Mouse (Mus musculus): ENCODE results near the gene Limk2. TPM values are rescaled to one million over a fixed set of nuclear protein-coding genes. Genes with fewer than 3 reads are reported as not detected.

Limk2 gene
- polyA plus RNA-seq, 1 experiment from 2014 or later: 45.5 TPM

- ATAC-seq (ENCODE audit: insufficient number of reproducible peaks, low FRiP score, low TSS enrichment, low read depth): no peak
- Histone ChIP-seq H3K4me3 (ENCODE audit: low read depth, low read length) (no peak overlapping the region), H3K27ac (replicated peaks; ENCODE audit: low read depth, low read length) (no peak overlapping the region), H3K4me1 (ENCODE audit: control insufficient read depth, insufficient read depth, low read length) (no peaks in the 10 kb centered on the region), H3K27me3 (ENCODE audit: control insufficient read depth, insufficient read depth, low read length) (no peaks in the 10 kb centered on the region), H3K9ac (ENCODE audit: low read length) (no peak overlapping the region), H3K4me2 (ENCODE audit: low read depth, severe bottlenecking) (no peak overlapping the region), H3K36me3 (ENCODE audit: control insufficient read depth, insufficient read depth, low read length) (no peaks in the 10 kb centered on the region), H3K9me3 (ENCODE audit: control insufficient read depth, low read length) (no peaks in the 10 kb centered on the region)
- no peak for DNase-seq (ENCODE audit: low spot score)
- WGBS: 84% methylated on average over 6 of the region's 6 CpGs
Observed at GRCm38 (mm10) chr11:3387482-3388196, 21.4 kb downstream of the Limk2 start.

- Histone ChIP-seq H3K9me3 (ENCODE audit: control insufficient read depth, low read length) (no peaks in the 10 kb centered on the region), H3K9ac (ENCODE audit: low read length) (no peak overlapping the region), H3K36me3 (ENCODE audit: control insufficient read depth, insufficient read depth, low read length) (no peaks in the 10 kb centered on the region), H3K4me1 (ENCODE audit: control insufficient read depth, insufficient read depth, low read length) (no peaks in the 10 kb centered on the region), H3K27me3 (ENCODE audit: control insufficient read depth, insufficient read depth, low read length) (no peaks in the 10 kb centered on the region), H3K4me2 (ENCODE audit: low read depth, severe bottlenecking) (no peak overlapping the region), H3K4me3 (ENCODE audit: low read depth, low read length) (no peak overlapping the region), H3K27ac (replicated peaks; ENCODE audit: low read depth, low read length) (no peak overlapping the region)
- DNase-seq (ENCODE audit: low spot score): peak; percentile 85
- ATAC-seq (ENCODE audit: insufficient number of reproducible peaks, low FRiP score, low TSS enrichment, low read depth): no peak
- 27% methylated on average over 4 of the region's 4 CpGs for WGBS
Observed at GRCm38 (mm10) chr11:3386941-3387368, 22.0 kb downstream of the Limk2 start.

GRCm38 (mm10) chr11:3382602-3383594 is 26.1 kb downstream of the Limk2 start:
- 80% methylated on average over 5 of the region's 5 CpGs for WGBS
- ATAC-seq (ENCODE audit: insufficient number of reproducible peaks, low FRiP score, low TSS enrichment, low read depth): no peak
- H3K4me2 ChIP-seq (ENCODE audit: low read depth, severe bottlenecking): no peak overlapping the region

GRCm38 (mm10) chr11:3381148-3381814 is 27.7 kb downstream of the Limk2 start:
- no peak for DNase-seq (ENCODE audit: low spot score)
- ATAC-seq (ENCODE audit: insufficient number of reproducible peaks, low FRiP score, low TSS enrichment, low read depth): no peak
- H3K4me2 ChIP-seq (ENCODE audit: low read depth, severe bottlenecking): no peak overlapping the region
- 93% methylated on average over 6 of the region's 6 CpGs for WGBS
- H3K27ac ChIP-seq (replicated peaks; ENCODE audit: low read depth, low read length): no peak overlapping the region
- H3K27me3 ChIP-seq (ENCODE audit: control insufficient read depth, insufficient read depth, low read length): no peaks in the 10 kb centered on the region
- no peak overlapping the region for H3K4me3 ChIP-seq (ENCODE audit: low read depth, low read length)
- no peaks in the 10 kb centered on the region for H3K36me3 ChIP-seq (ENCODE audit: control insufficient read depth, insufficient read depth, low read length)
- H3K9me3 ChIP-seq (ENCODE audit: control insufficient read depth, low read length): no peaks in the 10 kb centered on the region
- no peaks in the 10 kb centered on the region for H3K4me1 ChIP-seq (ENCODE audit: control insufficient read depth, insufficient read depth, low read length)
- H3K9ac ChIP-seq (ENCODE audit: low read length): no peak overlapping the region

More at GRCm38 (mm10) chr11:3382602-3383594, 26.1 kb downstream of the Limk2 start:
- Histone ChIP-seq H3K36me3 (ENCODE audit: control insufficient read depth, insufficient read depth, low read length) (no peaks in the 10 kb centered on the region), H3K9me3 (ENCODE audit: control insufficient read depth, low read length) (no peaks in the 10 kb centered on the region), H3K9ac (ENCODE audit: low read length) (no peak overlapping the region), H3K4me1 (ENCODE audit: control insufficient read depth, insufficient read depth, low read length) (no peaks in the 10 kb centered on the region), H3K27me3 (ENCODE audit: control insufficient read depth, insufficient read depth, low read length) (no peaks in the 10 kb centered on the region), H3K4me3 (ENCODE audit: low read depth, low read length) (no peak overlapping the region), H3K27ac (replicated peaks; ENCODE audit: low read depth, low read length) (no peak overlapping the region)
- no peak for DNase-seq (ENCODE audit: low spot score)

GRCm38 (mm10) chr11:3379427-3379826 is 29.6 kb downstream of the Limk2 start:
- 91% methylated on average over 4 of the region's 4 CpGs for WGBS
- no peak overlapping the region for H3K27ac ChIP-seq (replicated peaks; ENCODE audit: low read depth, low read length)
- H3K4me1 ChIP-seq (ENCODE audit: control insufficient read depth, insufficient read depth, low read length): peaks cover 6% of the 10 kb centered on the region
- H3K27me3 ChIP-seq (ENCODE audit: control insufficient read depth, insufficient read depth, low read length): no peaks in the 10 kb centered on the region
- no peaks in the 10 kb centered on the region for H3K9me3 ChIP-seq (ENCODE audit: control insufficient read depth, low read length)
- no peak overlapping the region for H3K9ac ChIP-seq (ENCODE audit: low read length)
- DNase-seq (ENCODE audit: low spot score) (no peak), ATAC-seq (ENCODE audit: insufficient number of reproducible peaks, low FRiP score, low TSS enrichment, low read depth) (no peak)
- no peaks in the 10 kb centered on the region for H3K36me3 ChIP-seq (ENCODE audit: control insufficient read depth, insufficient read depth, low read length)
- H3K4me2 ChIP-seq (ENCODE audit: low read depth, severe bottlenecking): no peak overlapping the region
- H3K4me3 ChIP-seq (ENCODE audit: low read depth, low read length): no peak overlapping the region

GRCm38 (mm10) chr11:3374741-3375140 is 34.2 kb downstream of the Limk2 start:
- Histone ChIP-seq H3K27me3 (ENCODE audit: control insufficient read depth, insufficient read depth, low read length) (no peaks in the 10 kb centered on the region), H3K4me1 (ENCODE audit: control insufficient read depth, insufficient read depth, low read length) (peaks cover 22% of the 10 kb centered on the region), H3K27ac (replicated peaks; ENCODE audit: low read depth, low read length) (no peak overlapping the region), H3K9ac (ENCODE audit: low read length) (0 out of 2 replicates have a peak overlapping the region, but pooled peaks have one; percentile 17), H3K4me2 (ENCODE audit: low read depth, severe bottlenecking) (0 out of 2 replicates have a peak overlapping the region, but pooled peaks have one; percentile 5), H3K4me3 (ENCODE audit: low read depth, low read length) (no peak overlapping the region), H3K36me3 (ENCODE audit: control insufficient read depth, insufficient read depth, low read length) (no peaks in the 10 kb centered on the region), H3K9me3 (ENCODE audit: control insufficient read depth, low read length) (no peaks in the 10 kb centered on the region)
- DNase-seq (ENCODE audit: low spot score) (no peak), ATAC-seq (ENCODE audit: insufficient number of reproducible peaks, low FRiP score, low TSS enrichment, low read depth) (no peak)
- WGBS: 28% methylated on average over 12 of the region's 12 CpGs

GRCm38 (mm10) chr11:3374293-3374645 is 34.7 kb downstream of the Limk2 start:
- WGBS: 5% methylated on average over 7 of the region's 7 CpGs
- Histone ChIP-seq H3K4me3 (ENCODE audit: low read depth, low read length) (no peak overlapping the region), H3K36me3 (ENCODE audit: control insufficient read depth, insufficient read depth, low read length) (no peaks in the 10 kb centered on the region), H3K27ac (replicated peaks; ENCODE audit: low read depth, low read length) (peak overlapping the region; percentile 38; the same call in 1 of the 2 replicates), H3K9me3 (ENCODE audit: control insufficient read depth, low read length) (no peaks in the 10 kb centered on the region), H3K9ac (ENCODE audit: low read length) (no peak overlapping the region), H3K27me3 (ENCODE audit: control insufficient read depth, insufficient read depth, low read length) (no peaks in the 10 kb centered on the region), H3K4me2 (ENCODE audit: low read depth, severe bottlenecking) (0 out of 2 replicates have a peak overlapping the region, but pooled peaks have one; percentile 5), H3K4me1 (ENCODE audit: control insufficient read depth, insufficient read depth, low read length) (peaks cover 25% of the 10 kb centered on the region)
- ATAC-seq (ENCODE audit: insufficient number of reproducible peaks, low FRiP score, low TSS enrichment, low read depth) (no peak), DNase-seq (ENCODE audit: low spot score) (peak; percentile 67)

Measured in limb, embryonic 11.5 days (tissue).